Mouse (Mus musculus): ENCODE measurements around the gene Taf1a. TPM values are rescaled to one million over a fixed set of nuclear protein-coding genes. Genes with fewer than 3 reads are reported as not detected.

The Taf1a gene
- polyA plus RNA-seq, 1 experiment from 2014 or later = 17.7 TPM

- no peak overlapping the region for H3K9ac ChIP-seq (ENCODE audit: low read depth, low read length)
- ATAC-seq = no peak
- no peaks in the 10 kb centered on the region for H3K36me3 ChIP-seq (ENCODE audit: control insufficient read depth, insufficient read depth, low read length)
- no peak overlapping the region for H3K27ac ChIP-seq (ENCODE audit: low read length)
- H3K4me1 ChIP-seq (ENCODE audit: control insufficient read depth, insufficient read depth, low read length) = peaks cover 5% of the 10 kb centered on the region; the same call in 1 of the 2 replicates
- WGBS = 30% methylated on average over 22 of the region's 22 CpGs
- H3K4me2 ChIP-seq (ENCODE audit: low read length) = peak overlapping the region; percentile 9; the same call in 1 of the 2 replicates
- no peaks in the 10 kb centered on the region; the same call in 1 of the 2 replicates for H3K27me3 ChIP-seq (ENCODE audit: control insufficient read depth, insufficient read depth, low read depth, low read length)
- H3K9me3 ChIP-seq (replicated peaks; ENCODE audit: control insufficient read depth, low read length, poor library complexity, severe bottlenecking) = 0 out of 2 replicates have a peak, but pooled peaks cover 2% of the 10 kb centered on the region
- H3K4me3 ChIP-seq (ENCODE audit: low read depth, low read length) = no peak overlapping the region
Measured at GRCm38 (mm10) chr1:183439036-183439435, 50.3 kb downstream of the Taf1a start.

- Histone ChIP-seq H3K27me3 (ENCODE audit: control insufficient read depth, insufficient read depth, low read depth, low read length) (no peaks in the 10 kb centered on the region; the same call in 1 of the 2 replicates), H3K9me3 (replicated peaks; ENCODE audit: control insufficient read depth, low read length, poor library complexity, severe bottlenecking) (no peaks in the 10 kb centered on the region), H3K9ac (ENCODE audit: low read depth, low read length) (peak overlapping the region; percentile 35; the same call in 1 of the 2 replicates), H3K4me2 (ENCODE audit: low read length) (peak overlapping the region; percentile 41), H3K36me3 (ENCODE audit: control insufficient read depth, insufficient read depth, low read length) (no peaks in the 10 kb centered on the region), H3K27ac (ENCODE audit: low read length) (no peak overlapping the region), H3K4me3 (ENCODE audit: low read depth, low read length) (no peak overlapping the region), H3K4me1 (ENCODE audit: control insufficient read depth, insufficient read depth, low read length) (peaks cover 5% of the 10 kb centered on the region; the same call in 1 of the 2 replicates)
- WGBS = 24% methylated on average over 19 of the region's 19 CpGs
- ATAC-seq = peak; percentile 90
Measured at GRCm38 (mm10) chr1:183442015-183442774, 53.4 kb downstream of the Taf1a start.

DNA sequence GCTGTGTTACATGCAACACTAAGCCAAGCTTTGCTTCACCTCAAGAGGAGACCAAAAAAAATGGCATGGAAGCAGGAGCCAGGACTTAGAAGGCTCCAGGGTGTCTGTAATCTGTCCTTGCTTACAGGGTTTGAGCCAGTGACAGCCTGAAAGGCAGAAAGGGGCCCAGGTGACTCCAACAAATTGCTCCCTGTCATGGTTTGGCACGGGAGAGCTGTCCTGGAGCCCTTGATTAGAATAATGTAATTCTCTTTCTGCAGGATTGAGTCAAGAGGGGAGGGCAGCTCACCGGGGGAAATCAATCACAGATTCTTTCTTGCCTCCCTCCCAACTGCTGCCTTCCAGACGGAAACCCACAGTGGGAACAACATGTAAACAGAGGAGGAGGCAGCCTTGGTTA lies 64.3 kb downstream of the Taf1a start:
- 7% methylated on average over 3 of the region's 3 CpGs for WGBS
- H3K36me3 ChIP-seq (ENCODE audit: control insufficient read depth, insufficient read depth, low read length) = no peaks in the 10 kb centered on the region
- H3K9ac ChIP-seq (ENCODE audit: low read depth, low read length) = no peak overlapping the region
- no peaks in the 10 kb centered on the region for H3K27me3 ChIP-seq (ENCODE audit: control insufficient read depth, insufficient read depth, low read depth, low read length)
- no peaks in the 10 kb centered on the region for H3K4me1 ChIP-seq (ENCODE audit: control insufficient read depth, insufficient read depth, low read length)
- H3K4me2 ChIP-seq (ENCODE audit: low read length) = no peak overlapping the region
- H3K27ac ChIP-seq (ENCODE audit: low read length) = no peak overlapping the region
- no peak overlapping the region for H3K4me3 ChIP-seq (ENCODE audit: low read depth, low read length)
- H3K9me3 ChIP-seq (replicated peaks; ENCODE audit: control insufficient read depth, low read length, poor library complexity, severe bottlenecking) = no peaks in the 10 kb centered on the region
- ATAC-seq = no peak

Other genes starting within 250 kb of the Taf1a start
- 7.6 and 10.3 TPM in 2 replicates for gene Disp1, start 167.5 kb upstream of the Taf1a start, polyA plus RNA-seq (2015; fragmentation: Nextera tagmentation; extraction: Ambion mirVana)
- 50.8 and 55.1 TPM in 2 replicates for gene Aida, start 92.4 kb upstream of the Taf1a start, polyA plus RNA-seq (2015; fragmentation: Nextera tagmentation; extraction: Ambion mirVana)
- 105 and 115 TPM in 2 replicates for gene Brox, start 91.7 kb upstream of the Taf1a start, polyA plus RNA-seq (2015; fragmentation: Nextera tagmentation; extraction: Ambion mirVana)
- 111 and 116 TPM in 2 replicates for gene Mia3, start 19.4 kb upstream of the Taf1a start, polyA plus RNA-seq (2015; fragmentation: Nextera tagmentation; extraction: Ambion mirVana)
- gene Hhipl2, start 29.2 kb downstream of the Taf1a start, polyA plus RNA-seq (2015; fragmentation: Nextera tagmentation; extraction: Ambion mirVana) = 0.57 TPM in 2 replicates

Data from midbrain, embryonic 16.5 days (tissue).